Mouse (Mus musculus) heart, postnatal 0 days (tissue): ENCODE data around the gene Mmel1. TPM values are rescaled to one million over a fixed set of nuclear protein-coding genes. Genes with fewer than 3 reads are reported as not detected.

Experiments
- ATAC-seq: fragments of 200-750 bp; cut with Nextera tagmentation; 2 replicates; pipeline ENCODE4 v1.8.0; 2017; ENCODE audit warnings: low read depth, moderate number of reproducible peaks, moderate library complexity; ENCODE audit not compliant: insufficient read depth
- DNase-seq: peaks from one replicate; pipeline ENCODE4 v3.0.0-alpha.2; 2016; ENCODE audit warnings: low spot score
- H3K27ac ChIP-seq: fragments of 300-500 bp; sonication (generic); 2 replicates; pipeline ENCODE4 v1.5.1; 2014; ENCODE audit warnings: low read depth, mild to moderate bottlenecking
- H3K27me3 ChIP-seq: fragments of 300-500 bp; sonication (generic); 2 replicates; pipeline ENCODE4 v1.6.1; 2014; ENCODE audit warnings: low read length, mixed read lengths; ENCODE audit not compliant: control insufficient read depth, insufficient read depth
- H3K36me3 ChIP-seq: fragments of 300-500 bp; sonication (generic); replicated peaks from 2 replicates; pipeline ENCODE4 v1.6.1; 2014; ENCODE audit warnings: low read length, mixed read lengths; ENCODE audit not compliant: control insufficient read depth, insufficient read depth
- H3K4me1 ChIP-seq: fragments of 300-500 bp; sonication (generic); 2 replicates; pipeline ENCODE4 v1.6.1; 2014; ENCODE audit warnings: antibody characterized with exemption; ENCODE audit not compliant: control insufficient read depth, insufficient read depth
- H3K4me2 ChIP-seq: fragments of 300-500 bp; sonication (generic); 2 replicates; pipeline ENCODE4 v1.6.1; 2014; ENCODE audit warnings: low read depth, mild to moderate bottlenecking, low read length, moderate library complexity
- H3K4me3 ChIP-seq: fragments of 300-500 bp; sonication (generic); 2 replicates; pipeline ENCODE4 v1.5.1; 2014; ENCODE audit warnings: low read depth, low read length
- H3K9ac ChIP-seq: fragments of 300-500 bp; sonication (generic); replicated peaks from 2 replicates; pipeline ENCODE4 v1.6.1; 2014; ENCODE audit warnings: low read depth, low read length, mixed read lengths
- H3K9me3 ChIP-seq: fragments of 300-500 bp; sonication (generic); replicated peaks from 2 replicates; pipeline ENCODE4 v1.6.1; 2016; ENCODE audit warnings: low read length; ENCODE audit not compliant: control insufficient read depth
- CTCF ChIP-seq: IDR thresholded peaks from 2 replicates; pipeline ENCODE4 v1.5.1; 2016; ENCODE audit warnings: antibody characterized with exemption, control low read depth, low read depth
- EP300 ChIP-seq: IDR thresholded peaks from 2 replicates; pipeline ENCODE4 v1.6.1; 2016; ENCODE audit warnings: antibody characterized with exemption, low read depth
- WGBS: fragments of 180-500 bp; shearing (Covaris S2); extraction: QIAGEN DNeasy Blood & Tissue Kit; methylation state at CpG from one replicate; pipeline ENCODE4 v1.1.7; 2014; 5-methylcytosine and 5-hydroxymethylcytosine counted together
- polyA plus RNA-seq: library from polyadenylated mRNA; unstranded; fragments of >200 nt; fragmentation: Nextera tagmentation; extraction: Ambion mirVana; gene quantifications from 2 replicates; pipeline ENCODE4 v1.2.1, GENCODE M21; 2015
- total RNA-seq: library from RNA; depleted of rRNA; stranded (reverse); fragments of >200 nt; gene quantifications from 2 replicates; pipeline ENCODE4 v1.2.3, GENCODE M21; 2014; ENCODE audit warnings: low replicate concordance

Gene Mmel1
- total and polyA plus RNA-seq, 2 experiments from 2014 or later: 0.07 to 0.34 TPM

DNA sequence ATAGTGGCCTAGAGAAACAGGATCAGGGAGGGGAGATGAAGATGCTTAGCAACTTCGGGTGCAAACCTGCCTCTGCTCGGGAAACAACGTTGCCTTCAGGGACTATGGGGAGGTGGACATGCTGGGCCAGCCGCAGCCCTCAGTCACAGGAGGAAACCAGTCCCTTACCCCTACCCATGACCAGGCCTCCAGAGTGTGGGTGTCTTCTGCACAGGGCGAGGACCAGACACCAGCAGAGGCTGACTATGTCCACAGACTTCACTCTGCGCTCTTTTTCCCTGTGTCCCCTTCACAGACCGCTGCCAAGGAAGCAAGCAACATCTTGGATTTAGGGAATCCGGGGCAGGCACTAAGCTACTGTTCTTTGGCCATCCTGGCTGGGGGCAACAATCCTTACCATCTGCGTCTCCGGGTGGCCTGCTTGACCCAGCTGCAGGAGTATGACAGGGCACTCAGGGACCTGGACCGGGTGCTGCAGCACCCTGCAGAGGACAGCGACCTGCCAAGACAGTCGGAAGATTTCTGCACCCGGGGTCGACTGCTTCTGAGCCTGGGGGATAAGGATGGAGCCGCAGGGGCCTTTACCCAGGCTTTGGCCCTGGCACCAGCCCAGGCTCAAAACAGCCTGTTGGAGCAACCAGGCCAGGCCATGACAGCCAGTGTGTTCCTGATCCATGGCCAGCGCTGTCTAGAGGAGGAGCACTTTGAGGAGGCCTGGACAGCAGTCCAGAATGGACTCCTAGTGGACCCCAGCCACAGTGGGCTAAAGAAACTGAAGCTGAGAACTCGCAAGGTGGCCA lies 4.2 kb upstream of the Mmel1 start:
- peak overlapping the region; percentile 73; the same call in 1 of the 2 replicates for H3K4me2 ChIP-seq
- TF ChIP-seq EP300: no peak
- no peak for TF ChIP-seq CTCF
- no peak overlapping the region for H3K9ac ChIP-seq
- no peak for DNase-seq
- no peaks in the 10 kb centered on the region for H3K27me3 ChIP-seq
- no peak overlapping the region for H3K27ac ChIP-seq
- H3K4me1 ChIP-seq: peaks cover 3% of the 10 kb centered on the region; the same call in 1 of the 2 replicates
- WGBS: 76% methylated on average over 18 of the region's 18 CpGs
- no peaks in the 10 kb centered on the region for H3K36me3 ChIP-seq
- ATAC-seq: no peak
- no peaks in the 10 kb centered on the region for H3K9me3 ChIP-seq
- no peak overlapping the region for H3K4me3 ChIP-seq

DNA sequence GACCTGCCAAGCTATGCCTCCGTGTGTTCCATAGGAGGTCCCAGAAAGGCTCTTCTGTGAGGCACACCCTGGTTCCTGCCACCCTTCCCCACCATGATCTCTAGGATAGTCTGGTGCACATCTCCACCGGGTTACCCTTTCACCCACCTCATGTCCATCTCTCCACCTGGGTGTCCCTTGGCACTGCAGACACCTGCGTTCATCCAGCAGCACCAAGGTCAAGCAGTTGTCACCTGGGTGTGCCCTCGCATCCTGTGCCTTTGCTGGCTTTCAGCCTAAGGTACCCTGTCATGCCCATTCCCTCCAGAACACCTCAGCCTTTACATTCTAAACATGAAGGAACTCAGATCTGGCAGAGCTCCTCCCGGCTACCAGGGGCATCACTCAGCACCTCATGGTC lies 3.0 kb upstream of the Mmel1 start:
- peaks cover 3% of the 10 kb centered on the region; the same call in 1 of the 2 replicates for H3K4me1 ChIP-seq
- 0 out of 2 replicates have a peak, but pooled peaks cover 10% of the 10 kb centered on the region for H3K27me3 ChIP-seq
- ATAC-seq (no peak), DNase-seq (no peak)
- no peak overlapping the region for H3K9ac ChIP-seq
- H3K4me2 ChIP-seq: no peak overlapping the region
- H3K27ac ChIP-seq: no peak overlapping the region
- H3K36me3 ChIP-seq: no peaks in the 10 kb centered on the region
- no peak overlapping the region for H3K4me3 ChIP-seq
- H3K9me3 ChIP-seq: no peaks in the 10 kb centered on the region
- WGBS: 80% methylated on average over 5 of the region's 5 CpGs
- TF ChIP-seq EP300 (no peak), CTCF (no peak)

DNA sequence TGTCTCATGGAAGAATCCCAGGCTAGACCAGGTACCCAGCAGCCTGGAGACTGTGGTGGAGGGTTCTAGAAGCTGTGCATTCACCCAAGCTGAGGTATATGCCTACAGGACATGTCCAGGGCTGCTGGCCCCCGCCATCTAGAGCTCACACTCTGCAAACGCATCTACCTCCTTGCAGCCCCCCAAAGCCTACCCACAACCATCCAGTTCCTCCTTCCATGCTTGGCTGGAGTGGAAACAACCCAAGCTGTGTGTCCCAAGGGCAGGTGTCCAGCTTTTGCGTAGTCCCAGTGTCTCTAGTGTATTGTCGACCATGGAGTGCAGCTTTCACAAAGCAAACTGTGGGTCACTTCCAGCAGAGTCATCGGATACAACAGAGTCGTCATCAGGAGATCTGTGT lies 2.1 kb upstream of the Mmel1 start:
- Histone ChIP-seq H3K9me3 (no peaks in the 10 kb centered on the region), H3K36me3 (no peaks in the 10 kb centered on the region), H3K4me3 (no peak overlapping the region), H3K9ac (no peak overlapping the region), H3K27ac (no peak overlapping the region), H3K4me2 (no peak overlapping the region), H3K27me3 (0 out of 2 replicates have a peak, but pooled peaks cover 11% of the 10 kb centered on the region), H3K4me1 (peaks cover 3% of the 10 kb centered on the region; the same call in 1 of the 2 replicates)
- ATAC-seq: no peak
- no peak for TF ChIP-seq CTCF
- TF ChIP-seq EP300: no peak
- 66% methylated on average over 6 of the region's 6 CpGs for WGBS
- no peak for DNase-seq

DNA sequence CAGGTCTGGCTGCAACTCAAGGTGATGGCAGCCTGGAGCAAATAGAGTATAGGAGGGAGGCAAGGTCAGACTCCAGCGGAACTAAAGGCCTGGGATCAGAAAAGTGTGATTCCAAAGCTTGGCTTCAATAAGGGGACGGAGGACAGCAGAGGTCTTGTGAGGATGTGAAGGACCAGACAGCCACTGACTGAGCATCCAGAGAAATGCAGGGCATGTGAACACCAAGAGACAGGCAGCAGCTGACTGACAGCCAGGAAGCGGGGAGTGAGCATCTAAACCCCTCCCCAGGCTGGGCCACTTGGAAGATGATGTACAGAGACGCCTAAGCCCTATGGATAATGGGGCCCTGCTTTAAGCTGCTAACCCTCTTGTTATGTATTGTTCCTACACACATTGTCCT lies 1.3 kb downstream of the Mmel1 start:
- Histone ChIP-seq H3K4me2 (no peak overlapping the region), H3K9me3 (no peaks in the 10 kb centered on the region), H3K27me3 (0 out of 2 replicates have a peak, but pooled peaks cover 11% of the 10 kb centered on the region), H3K4me1 (no peaks in the 10 kb centered on the region), H3K27ac (no peak overlapping the region), H3K4me3 (no peak overlapping the region), H3K9ac (no peak overlapping the region), H3K36me3 (no peaks in the 10 kb centered on the region)
- WGBS: 65% methylated on average over 4 of the region's 4 CpGs
- TF ChIP-seq CTCF (no peak), EP300 (no peak)
- ATAC-seq (no peak), DNase-seq (no peak)

GRCm38 (mm10) chr4:154871757-154872251 lies 2.4 kb downstream of the Mmel1 start:
- no peak for DNase-seq
- Histone ChIP-seq H3K9ac (no peak overlapping the region), H3K36me3 (no peaks in the 10 kb centered on the region), H3K27me3 (0 out of 2 replicates have a peak, but pooled peaks cover 11% of the 10 kb centered on the region), H3K4me2 (no peak overlapping the region), H3K27ac (no peak overlapping the region), H3K4me3 (no peak overlapping the region), H3K4me1 (no peaks in the 10 kb centered on the region), H3K9me3 (no peaks in the 10 kb centered on the region)
- no peak for TF ChIP-seq EP300
- no peak for TF ChIP-seq CTCF
- 5% methylated on average over 12 of the region's 13 CpGs for WGBS
- ATAC-seq: peak; percentile 47; the same call in 1 of the 2 replicates
